8 mouse cellular contexts compared by ENCODE assay signal in genomic region chr5:122613908-122614732, GRCm38 (mm10). TPM values are rescaled to one million over a fixed set of nuclear protein-coding genes. Genes with fewer than 3 reads are reported as not detected.
DNase-seq lines count a peak whose midpoint lies in the region; ATAC-seq lines count a peak whose summit lies in the region.

Gene Ift81, minus strand, starts transcription at chr5:122614518.

- no peaks in the 10 kb centered on the region for H3K9me3 ChIP-seq in embryonic facial prominence, embryonic 14.5 days (ENCODE audit: control insufficient read depth, low read length)
- H3K9me3 ChIP-seq in kidney, embryonic 14.5 days (ENCODE audit: control insufficient read depth, low read length), result no peaks in the 10 kb centered on the region
- H3K9me3 ChIP-seq in limb, embryonic 15.5 days, result no peaks in the 10 kb centered on the region

- WGBS in embryonic facial prominence, embryonic 14.5 days, result 2% methylated on average over 48 of the region's 67 CpGs
- WGBS in kidney, embryonic 14.5 days, result 2% methylated on average over 52 of the region's 67 CpGs
- 1% methylated on average over 67 of the region's 67 CpGs for WGBS in limb, embryonic 15.5 days

- H3K9ac ChIP-seq in embryonic facial prominence, embryonic 14.5 days (ENCODE audit: low read depth, low read length), result peak within 1 kb of the TSS; percentile 93
- H3K9ac ChIP-seq in kidney, embryonic 14.5 days (ENCODE audit: low read depth, low read length), result peak within 1 kb of the TSS; percentile 89
- H3K9ac ChIP-seq in limb, embryonic 15.5 days, result peak within 1 kb of the TSS; percentile 88

- DNase-seq in 3T3-L1 (ENCODE audit: low read depth, low spot score), result peak; percentile 94
- DNase-seq in adrenal gland, postnatal 4 days (ENCODE audit: low spot score in 2 of 2), result peak; percentile 81 to 89
- DNase-seq in embryonic facial prominence, embryonic 14.5 days (ENCODE audit: low spot score), result peak; percentile 97
- DNase-seq in heart, adult 9 months (ENCODE audit: low spot score in 2 of 2), result peak; percentile 92
- DNase-seq in monocyte, adult 2 months (ENCODE audit: low read depth in 1 of 2, low spot score in 2 of 2), result peak; percentile 64 to 83
- peak; percentile 90 for DNase-seq in spleen, postnatal 36 days (ENCODE audit: low spot score in 2 of 2)

- peaks cover 9% of the 10 kb centered on the region; the same call in 1 of the 2 replicates for H3K36me3 ChIP-seq in embryonic facial prominence, embryonic 14.5 days (ENCODE audit: control insufficient read depth, insufficient read depth, low read length)
- peaks cover 9% of the 10 kb centered on the region; the same call in 1 of the 2 replicates for H3K36me3 ChIP-seq in kidney, embryonic 14.5 days (ENCODE audit: control insufficient read depth, insufficient read depth, low read length)
- H3K36me3 ChIP-seq in limb, embryonic 15.5 days, result peaks cover 8% of the 10 kb centered on the region; the same call in 1 of the 2 replicates

- peaks cover 27% of the 10 kb centered on the region for H3K4me1 ChIP-seq in embryonic facial prominence, embryonic 14.5 days (ENCODE audit: control insufficient read depth, insufficient read depth, low read length)
- peaks cover 3% of the 10 kb centered on the region for H3K4me1 ChIP-seq in kidney, embryonic 14.5 days (ENCODE audit: control insufficient read depth, insufficient read depth, low read length)
- peaks cover 3% of the 10 kb centered on the region; the same call in 1 of the 2 replicates for H3K4me1 ChIP-seq in limb, embryonic 15.5 days

- ATAC-seq in embryonic facial prominence, embryonic 14.5 days (ENCODE audit: low read depth), result peak; percentile 93
- ATAC-seq in kidney, embryonic 14.5 days (ENCODE audit: low FRiP score, low TSS enrichment), result peak; percentile 96
- ATAC-seq in limb, embryonic 15.5 days (ENCODE audit: insufficient number of reproducible peaks, low FRiP score, low TSS enrichment, low read depth), result peak; percentile 87

- peak within 1 kb of the TSS; percentile 71 for H3K4me2 ChIP-seq in embryonic facial prominence, embryonic 14.5 days (ENCODE audit: low read depth, low read length)
- peak within 1 kb of the TSS; percentile 69 for H3K4me2 ChIP-seq in kidney, embryonic 14.5 days (replicated peaks; ENCODE audit: low read depth, low read length)
- peak within 1 kb of the TSS; percentile 57 for H3K4me2 ChIP-seq in limb, embryonic 15.5 days

- H3K27me3 ChIP-seq in embryonic facial prominence, embryonic 14.5 days (replicated peaks; ENCODE audit: control insufficient read depth, insufficient read depth, low read length), result no peaks in the 10 kb centered on the region
- no peaks in the 10 kb centered on the region for H3K27me3 ChIP-seq in kidney, embryonic 14.5 days (ENCODE audit: control insufficient read depth, insufficient read depth, low read length)
- H3K27me3 ChIP-seq in limb, embryonic 15.5 days, result no peaks in the 10 kb centered on the region

- H3K4me3 ChIP-seq in embryonic facial prominence, embryonic 14.5 days (ENCODE audit: low read depth, low read length), result peak within 1 kb of the TSS; percentile 86
- H3K4me3 ChIP-seq in kidney, embryonic 14.5 days (ENCODE audit: low read length), result peak within 1 kb of the TSS; percentile 93
- H3K4me3 ChIP-seq in limb, embryonic 15.5 days, result peak within 1 kb of the TSS; percentile 92

- peak within 1 kb of the TSS; percentile 94 for H3K27ac ChIP-seq in embryonic facial prominence, embryonic 14.5 days (replicated peaks; ENCODE audit: low read depth, low read length)
- peak within 1 kb of the TSS; percentile 71; the same call in 1 of the 2 replicates for H3K27ac ChIP-seq in kidney, embryonic 14.5 days (ENCODE audit: low read depth, low read length)
- peak within 1 kb of the TSS; percentile 93 for H3K27ac ChIP-seq in limb, embryonic 15.5 days

RNA-seq across cellular contexts. Expression of gene Ift81, which starts in this region (rescaled TPM):
- total RNA-seq in adrenal gland, postnatal 4 days (2021), result 10 to 100 TPM; 20.2 to 24.3 TPM
- 36.7 and 38.7 TPM in 2 replicates for polyA plus RNA-seq in embryonic facial prominence, embryonic 14.5 days (2014; fragmentation: Nextera tagmentation; extraction: Ambion mirVana)
- 34.1 and 46.0 TPM in 2 replicates for polyA plus RNA-seq in kidney, embryonic 14.5 days (2014; fragmentation: Nextera tagmentation; extraction: Ambion mirVana)
- 35.6 and 36.0 TPM in 2 replicates for polyA plus RNA-seq in limb, embryonic 15.5 days (2015; fragmentation: Nextera tagmentation; extraction: Ambion mirVana)

Comparison
In these comparisons a context has a peak if more than half of its experiments do, and no peak if none do; other contexts are left out.
1. Peak in every context shown above with its lines: DNase-seq, ATAC-seq, H3K4me3 ChIP-seq and H3K27ac ChIP-seq.